Mouse (Mus musculus) gastrocnemius, adult 18-20 months (tissue): ENCODE measurements around the gene Brdt. TPM values are rescaled to one million over a fixed set of nuclear protein-coding genes. Genes with fewer than 3 reads are reported as not detected.
"Not testable (repeated sequence)": the region's sequence is repeated elsewhere in the genome, so short reads cannot be mapped to it uniquely, and the experiment has no call there.

Experiments used
- DNase-seq: peaks from one replicate; pipeline ENCODE4 v3.0.0; 2021; ENCODE audit warnings: low spot score
- total RNA-seq, 2 experiments: library from RNA; stranded (reverse); gene quantifications; 2 replicates each; pipeline ENCODE4 v1.2.3; 2021

The Brdt gene
- total RNA-seq, 2 experiments from 2014 or later, result 1.8 to 2.3 TPM

DNA sequence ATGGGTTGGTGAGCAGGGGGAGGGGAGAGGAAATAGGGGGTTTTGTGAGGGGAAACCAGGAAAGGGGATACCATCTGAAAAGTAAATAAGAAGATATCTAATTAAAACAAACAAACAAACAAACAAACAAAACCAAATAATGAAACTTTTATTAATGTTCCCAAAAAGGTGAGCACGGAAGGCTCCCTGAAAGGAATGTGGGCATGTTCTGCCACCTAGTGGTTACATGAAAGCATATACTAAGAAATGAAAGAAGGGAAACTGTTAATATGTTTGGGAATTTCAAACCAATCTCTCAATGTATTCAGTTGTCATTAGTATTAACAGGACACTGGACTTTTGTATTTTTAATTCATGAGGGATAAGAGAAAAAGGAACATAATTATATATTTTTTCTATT, 10.3 kb upstream of the Brdt start:
- peak; percentile 30 for DNase-seq

DNA sequence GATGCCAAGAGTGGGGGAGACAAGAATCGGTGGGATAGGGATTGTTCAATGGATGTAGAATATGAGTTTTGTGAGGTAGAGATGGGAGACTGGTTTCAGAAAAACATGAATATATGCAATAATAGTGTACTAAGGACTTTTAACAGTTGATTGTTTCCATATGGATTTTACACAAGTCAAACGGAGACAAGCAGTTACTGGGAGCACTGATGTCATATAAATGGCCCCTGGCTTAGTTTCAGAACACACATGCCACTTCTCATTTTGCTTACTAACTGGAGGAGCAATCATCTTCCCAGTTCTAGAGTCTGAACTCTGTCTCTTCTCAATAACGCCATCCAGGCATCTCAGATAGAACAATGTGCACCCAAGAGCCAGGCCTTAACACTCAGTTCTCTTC, 9.4 kb downstream of the Brdt start:
- no peak for DNase-seq

DNA sequence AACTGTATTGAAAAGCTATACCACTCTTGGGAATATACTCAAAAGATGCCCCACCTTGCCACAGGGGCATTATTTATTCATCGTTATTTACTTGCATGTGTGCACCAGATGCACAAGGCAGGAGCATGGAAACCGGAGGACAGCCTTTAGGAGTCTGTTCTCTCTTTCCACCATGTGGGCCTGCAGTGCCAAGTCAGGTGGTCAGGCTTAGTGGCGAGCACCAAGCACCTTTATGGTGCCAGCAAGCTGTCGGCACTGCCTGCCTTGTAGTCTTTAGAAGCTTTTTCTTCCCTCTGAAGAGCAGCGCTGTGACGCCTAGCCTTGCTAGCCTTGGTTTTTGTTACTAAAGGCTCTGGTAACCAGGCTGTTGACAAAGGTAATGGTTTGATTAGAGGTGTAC, 11.9 kb downstream of the Brdt start:
- no peak for DNase-seq

- no peak for DNase-seq
These were observed 15.3 kb downstream of the Brdt start for GRCm38 (mm10) chr5:107346214-107346613.

GRCm38 (mm10) chr5:107352566-107352965, 21.6 kb downstream of the Brdt start:
- no peak for DNase-seq

GRCm38 (mm10) chr5:107353981-107354380, 23.0 kb downstream of the Brdt start:
- no peak for DNase-seq

DNA sequence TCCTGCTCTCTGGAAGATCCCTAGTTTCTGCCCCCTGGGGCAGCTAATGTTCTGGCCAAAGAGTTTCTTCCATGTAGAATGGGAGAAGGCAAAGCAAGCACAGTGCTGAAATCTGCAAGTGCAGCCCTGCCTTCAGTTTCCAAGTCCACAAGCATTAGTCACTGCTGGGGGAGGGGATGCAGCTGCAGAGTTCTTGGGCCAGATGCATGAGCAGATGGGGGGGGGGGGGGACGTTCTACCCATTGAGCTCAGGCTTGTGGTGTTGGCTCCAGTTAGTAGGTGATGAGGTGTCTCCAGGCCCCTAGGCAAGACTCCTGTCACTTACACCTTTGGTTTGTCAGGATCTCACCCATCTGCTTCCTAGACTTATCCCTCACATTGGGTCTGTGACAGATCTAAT, 24.8 kb downstream of the Brdt start:
- peak; percentile 58 for DNase-seq

GRCm38 (mm10) chr5:107357723-107358122, 26.8 kb downstream of the Brdt start:
- peak; percentile 25 for DNase-seq

- peak; percentile 91 for DNase-seq
These were observed 28.6 kb downstream of the Brdt start for GRCm38 (mm10) chr5:107359395-107360053.

GRCm38 (mm10) chr5:107360054-107360730, 29.2 kb downstream of the Brdt start:
- no peak for DNase-seq

- DNase-seq, result no peak
These were observed 39.1 kb downstream of the Brdt start for GRCm38 (mm10) chr5:107370040-107370439.

DNA sequence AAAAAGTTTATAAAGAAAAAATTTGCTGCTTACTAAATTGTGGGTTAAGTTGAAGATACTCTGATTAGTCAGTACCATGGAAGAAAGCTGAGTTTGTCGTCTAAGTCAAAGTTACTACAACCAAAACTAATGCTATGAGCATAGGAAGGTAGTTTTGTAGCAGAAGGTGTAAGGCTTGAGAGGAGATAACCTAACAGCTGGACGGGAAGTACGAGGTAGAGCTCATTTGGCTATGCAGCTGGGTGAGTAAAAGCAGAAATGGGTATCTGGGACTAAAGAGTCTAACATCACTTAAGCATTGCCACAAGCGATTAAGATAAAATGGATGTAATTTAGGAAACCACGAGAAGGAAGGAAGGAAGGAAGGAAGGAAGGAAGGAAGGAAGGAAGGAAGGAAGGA, 40.4 kb downstream of the Brdt start:
- no peak for DNase-seq

DNA sequence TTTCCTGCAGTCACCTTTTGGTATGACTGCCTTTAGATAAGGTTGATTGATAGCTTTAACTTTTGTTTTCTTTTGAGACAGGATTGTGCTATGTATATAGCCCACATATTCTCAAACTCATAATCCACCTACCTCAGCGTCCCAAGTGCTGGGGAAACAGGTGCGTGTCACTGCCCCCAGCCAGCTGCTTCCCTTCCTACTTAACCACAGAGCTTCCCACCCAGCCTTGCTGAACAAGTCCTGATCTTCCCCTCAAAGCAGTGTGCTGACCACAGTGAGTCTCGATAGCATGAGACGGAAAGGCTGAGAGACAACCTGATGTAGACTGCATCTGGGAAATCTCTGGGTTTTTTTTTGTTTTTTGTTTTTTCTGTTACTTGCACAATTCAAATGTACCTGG, 42.3 kb downstream of the Brdt start:
- DNase-seq, result no peak

DNA sequence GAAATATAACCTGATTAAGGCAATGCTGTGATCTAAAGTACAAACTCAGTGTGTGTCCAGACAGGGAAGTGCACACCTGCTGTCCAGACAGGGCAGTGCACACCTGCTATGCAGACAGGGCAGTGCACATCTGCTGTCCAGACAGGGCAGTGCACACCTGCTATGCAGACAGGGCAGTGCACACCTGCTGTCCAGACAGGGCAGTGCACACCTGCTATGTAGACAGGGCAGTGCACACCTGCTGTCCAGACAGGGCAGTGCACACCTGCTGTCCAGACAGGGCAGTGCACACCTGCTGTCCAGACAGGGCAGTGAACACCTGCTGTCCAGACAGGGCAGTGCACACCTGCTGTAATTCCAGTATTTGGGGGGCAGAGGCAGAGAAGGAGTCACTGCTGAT, 55.5 kb downstream of the Brdt start:
- DNase-seq, result not testable (repeated sequence)

GRCm38 (mm10) chr5:107387788-107388187, 56.8 kb downstream of the Brdt start:
- DNase-seq, result no peak

DNA sequence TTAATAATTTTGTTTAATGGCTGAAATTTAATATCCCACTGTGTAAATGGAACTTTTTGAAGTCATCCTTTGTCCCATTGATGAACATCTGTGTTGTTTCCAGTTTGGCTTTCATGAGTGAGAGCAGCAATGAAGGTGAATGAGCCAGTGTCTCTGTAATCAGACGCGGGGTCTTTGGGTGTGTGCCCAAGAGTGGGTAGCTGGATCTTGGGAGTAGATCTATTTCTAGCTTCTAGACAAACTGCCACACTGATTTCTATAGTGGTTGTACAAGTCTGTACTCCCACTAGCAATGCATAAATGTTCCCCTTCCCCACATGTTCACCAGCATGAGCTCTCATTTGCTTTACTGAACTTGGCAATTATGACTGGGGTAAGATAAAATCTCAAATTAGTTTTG, 58.4 kb downstream of the Brdt start:
- DNase-seq, result no peak

GRCm38 (mm10) chr5:107394437-107394836, 63.5 kb downstream of the Brdt start:
- no peak for DNase-seq

GRCm38 (mm10) chr5:107402436-107402835, 71.5 kb downstream of the Brdt start, which contains the start of gene Ephx4:
Gene Ephx4, plus strand, starts transcription at chr5:107402736.
- DNase-seq, result no peak

DNA sequence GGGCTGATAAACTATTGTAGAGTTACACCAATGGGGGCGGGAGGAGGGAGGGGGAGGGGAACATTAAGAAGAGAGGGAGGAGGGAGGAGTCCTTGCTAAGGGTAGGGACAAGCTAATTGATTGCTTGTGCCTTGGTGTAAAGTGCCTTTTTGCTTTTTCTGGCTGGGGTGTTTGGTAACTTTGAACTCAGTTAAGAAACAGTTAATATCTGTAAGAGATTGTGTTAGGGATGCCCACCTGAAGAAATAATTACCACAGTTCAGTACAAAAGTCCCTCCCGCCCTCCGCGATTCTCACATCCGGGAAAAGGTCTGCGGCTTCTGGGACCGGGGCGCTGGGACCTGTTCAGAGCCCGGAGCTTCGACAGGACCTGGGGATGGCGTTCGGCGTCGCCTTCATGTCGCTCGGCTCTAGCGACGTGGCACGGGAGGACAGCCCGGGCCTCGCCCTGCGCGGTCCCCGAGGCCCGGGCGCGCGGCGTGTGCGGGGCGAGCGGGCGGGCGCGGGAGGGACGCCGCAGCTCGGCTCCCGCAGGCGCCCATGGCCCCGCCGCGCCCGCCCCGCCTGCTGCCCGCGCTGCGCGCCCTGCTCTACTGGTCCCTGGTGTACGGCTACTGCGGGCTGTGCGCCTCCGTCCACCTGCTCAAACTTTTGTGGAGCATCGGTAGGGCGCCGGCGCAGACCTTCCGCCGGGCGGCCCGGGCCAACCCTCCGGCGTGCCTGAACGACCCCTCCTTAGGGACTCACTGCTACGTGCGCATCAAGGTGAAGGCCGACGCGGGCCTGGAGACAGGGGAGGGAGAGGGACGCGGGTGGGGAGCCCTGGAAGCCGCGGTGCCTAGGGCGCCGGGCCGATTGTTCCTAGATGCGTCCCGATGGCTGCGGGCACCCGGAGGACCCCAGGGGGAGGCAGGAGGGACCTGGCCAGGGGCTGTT, 72.3 kb downstream of the Brdt start:
- no peak for DNase-seq

DNA sequence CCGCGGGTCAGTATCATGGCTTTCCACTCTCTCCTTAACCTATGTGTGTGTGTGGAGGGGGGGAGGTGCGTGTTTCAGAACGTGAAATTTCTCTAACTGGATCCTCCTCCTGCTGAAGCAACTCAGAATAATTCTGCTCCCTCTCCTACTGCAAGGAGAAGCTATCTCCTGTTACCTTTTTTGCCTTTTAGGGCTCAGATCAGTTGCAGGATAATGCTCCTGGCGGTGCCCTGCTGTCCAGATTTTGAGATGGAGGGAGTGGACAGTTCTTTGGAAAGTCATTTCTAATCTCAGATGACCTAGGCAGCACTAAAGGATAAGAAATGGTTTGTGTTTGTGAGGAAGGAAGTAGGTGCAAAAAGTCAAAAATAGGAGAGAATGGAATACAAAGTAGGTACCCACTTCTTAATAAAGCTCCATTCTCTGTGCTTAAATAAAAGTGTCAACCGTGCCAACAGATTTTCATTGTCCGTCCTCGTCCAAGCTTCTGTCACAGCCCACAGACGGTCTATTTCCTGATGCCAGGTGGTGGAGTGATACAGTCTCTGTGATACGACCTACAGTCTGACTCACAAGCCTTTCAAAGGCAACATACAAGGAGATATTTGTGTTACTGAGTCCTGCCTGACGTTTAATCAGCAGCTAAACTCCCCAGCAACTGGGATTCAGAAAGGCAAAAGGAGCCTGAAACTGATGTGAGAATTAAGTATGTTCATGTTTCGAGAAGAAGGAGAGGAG, 73.2 kb downstream of the Brdt start:
- no peak for DNase-seq

DNA sequence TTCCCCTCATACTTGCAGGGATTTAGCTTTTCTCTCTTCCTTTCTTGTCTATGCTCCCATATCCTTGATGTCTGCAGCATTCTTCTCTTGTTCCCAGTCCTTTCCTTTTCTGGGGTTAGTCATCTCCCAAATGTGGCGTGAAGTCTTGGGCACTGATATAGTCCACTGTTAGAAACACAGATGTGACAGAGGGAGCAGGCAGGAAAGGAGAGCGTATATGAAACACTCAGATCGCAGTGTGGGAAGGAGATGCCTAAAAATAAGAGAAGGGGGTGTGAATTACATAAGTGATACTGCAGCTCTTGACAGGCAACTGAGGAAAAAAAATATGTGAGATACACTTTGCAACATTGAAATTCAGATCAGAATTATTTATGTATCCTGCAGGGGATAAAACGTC, 74.4 kb downstream of the Brdt start:
- DNase-seq, result no peak
